In genomic region chr3:111489606-111490005, GRCm38 (mm10) we compare ENCODE assay signal across 26 mouse cellular contexts.
DNase-seq lines count a peak whose midpoint lies in the region; ATAC-seq and TF ChIP-seq lines count a peak whose summit lies in the region.
"Had no signal": no experiment of that assay in that cellular context is flagged by ENCODE, and none has a peak within 500 bp of the region (broad histone marks: within the 10 kb centered on the region; RNA-seq: fewer than 3 reads in every experiment).

No protein-coding gene starts in this region.

- H3K9ac ChIP-seq in hindbrain, postnatal 0 days (replicated peaks; ENCODE audit: low read length): no peak overlapping the region
- no peak overlapping the region for H3K9ac ChIP-seq in hindbrain, embryonic 13.5 days
- no peak overlapping the region for H3K9ac ChIP-seq in midbrain, postnatal 0 days (replicated peaks; ENCODE audit: low read length, poor library complexity, severe bottlenecking)
- H3K9ac ChIP-seq: embryonic facial prominence, embryonic 12.5 days; forebrain, embryonic 12.5 days; forebrain, embryonic 15.5 days; heart, embryonic 12.5 days; heart, embryonic 15.5 days; hindbrain, embryonic 14.5 days had no signal

- H3K27ac ChIP-seq in hindbrain, postnatal 0 days: no peak overlapping the region
- no peak overlapping the region for H3K27ac ChIP-seq in hindbrain, embryonic 13.5 days
- no peak overlapping the region for H3K27ac ChIP-seq in midbrain, postnatal 0 days (ENCODE audit: low read depth, low read length)
- no peak overlapping the region for H3K27ac ChIP-seq in midbrain, embryonic 10.5 days (replicated peaks)
- H3K27ac ChIP-seq: embryonic facial prominence, embryonic 12.5 days; forebrain, embryonic 12.5 days; forebrain, embryonic 15.5 days; heart, embryonic 15.5 days; hindbrain, embryonic 10.5 days; hindbrain, embryonic 14.5 days had no signal

- no peaks in the 10 kb centered on the region for H3K27me3 ChIP-seq in hindbrain, postnatal 0 days (ENCODE audit: insufficient read depth, low read length)
- no peaks in the 10 kb centered on the region for H3K27me3 ChIP-seq in hindbrain, embryonic 13.5 days
- H3K27me3 ChIP-seq in midbrain, postnatal 0 days (ENCODE audit: insufficient read depth, low read length): no peaks in the 10 kb centered on the region
- no peaks in the 10 kb centered on the region for H3K27me3 ChIP-seq in midbrain, embryonic 10.5 days (ENCODE audit: low read depth, poor library complexity, severe bottlenecking)
- H3K27me3 ChIP-seq: embryonic facial prominence, embryonic 12.5 days; forebrain, embryonic 12.5 days; forebrain, embryonic 15.5 days; heart, embryonic 12.5 days; heart, embryonic 15.5 days; Patski had no signal

- no peak overlapping the region for H3K4me2 ChIP-seq in hindbrain, postnatal 0 days (ENCODE audit: low read depth, low read length)
- no peak overlapping the region for H3K4me2 ChIP-seq in hindbrain, embryonic 13.5 days
- no peak overlapping the region for H3K4me2 ChIP-seq in midbrain, postnatal 0 days (ENCODE audit: low read depth, low read length, poor library complexity, severe bottlenecking)
- H3K4me2 ChIP-seq: embryonic facial prominence, embryonic 12.5 days; forebrain, embryonic 12.5 days; forebrain, embryonic 15.5 days; heart, embryonic 12.5 days; heart, embryonic 15.5 days; hindbrain, embryonic 14.5 days had no signal

- no peaks in the 10 kb centered on the region for H3K4me1 ChIP-seq in hindbrain, postnatal 0 days (ENCODE audit: insufficient read depth, low read length)
- H3K4me1 ChIP-seq in hindbrain, embryonic 13.5 days (replicated peaks): no peaks in the 10 kb centered on the region
- no peaks in the 10 kb centered on the region for H3K4me1 ChIP-seq in midbrain, postnatal 0 days (ENCODE audit: insufficient read depth, low read length)
- H3K4me1 ChIP-seq in midbrain, embryonic 10.5 days: no peaks in the 10 kb centered on the region
- H3K4me1 ChIP-seq: embryonic facial prominence, embryonic 12.5 days; forebrain, embryonic 12.5 days; forebrain, embryonic 15.5 days; heart, embryonic 12.5 days; heart, embryonic 15.5 days; hindbrain, embryonic 10.5 days had no signal

- TF ChIP-seq CTCF in hindbrain, postnatal 0 days (IDR thresholded peaks at IDR 0.05; ENCODE audit: low read depth): no peak
- no peak for TF ChIP-seq CTCF in midbrain, postnatal 0 days (IDR thresholded peaks at IDR 0.05)

- no peak for ATAC-seq in hindbrain, postnatal 0 days
- no peak for ATAC-seq in hindbrain, embryonic 13.5 days (ENCODE audit: low FRiP score)
- no peak for ATAC-seq in midbrain, postnatal 0 days (ENCODE audit: low FRiP score)
- ATAC-seq: forebrain, embryonic 15.5 days; intestine, postnatal 0 days; Patski had no signal

- H3K4me3 ChIP-seq in hindbrain, postnatal 0 days (ENCODE audit: low read length): no peak overlapping the region
- H3K4me3 ChIP-seq in hindbrain, embryonic 13.5 days: no peak overlapping the region
- no peak overlapping the region for H3K4me3 ChIP-seq in midbrain, postnatal 0 days (ENCODE audit: low read depth, low read length)
- H3K4me3 ChIP-seq in midbrain, embryonic 10.5 days: no peak overlapping the region
- H3K4me3 ChIP-seq: embryonic facial prominence, embryonic 12.5 days; erythroblast, embryonic 14.5 days; forebrain, embryonic 12.5 days; forebrain, embryonic 15.5 days; heart, embryonic 12.5 days; heart, embryonic 15.5 days; hindbrain, embryonic 10.5 days had no signal

- H3K9me3 ChIP-seq in hindbrain, postnatal 0 days (ENCODE audit: low read length): no peaks in the 10 kb centered on the region
- H3K9me3 ChIP-seq in hindbrain, embryonic 13.5 days: no peaks in the 10 kb centered on the region
- H3K9me3 ChIP-seq in midbrain, postnatal 0 days (ENCODE audit: low read length): no peaks in the 10 kb centered on the region
- no peaks in the 10 kb centered on the region for H3K9me3 ChIP-seq in midbrain, embryonic 10.5 days (replicated peaks)
- H3K9me3 ChIP-seq: embryonic facial prominence, embryonic 12.5 days; forebrain, embryonic 12.5 days; forebrain, embryonic 15.5 days; heart, embryonic 12.5 days; heart, embryonic 15.5 days; hindbrain, embryonic 10.5 days had no signal

- no peaks in the 10 kb centered on the region for H3K36me3 ChIP-seq in hindbrain, postnatal 0 days (ENCODE audit: insufficient read depth, low read length)
- no peaks in the 10 kb centered on the region for H3K36me3 ChIP-seq in hindbrain, embryonic 13.5 days
- no peaks in the 10 kb centered on the region for H3K36me3 ChIP-seq in midbrain, postnatal 0 days (ENCODE audit: insufficient read depth, low read length)
- no peaks in the 10 kb centered on the region for H3K36me3 ChIP-seq in midbrain, embryonic 10.5 days
- H3K36me3 ChIP-seq: embryonic facial prominence, embryonic 12.5 days; forebrain, embryonic 12.5 days; forebrain, embryonic 15.5 days; heart, embryonic 12.5 days; heart, embryonic 15.5 days; hindbrain, embryonic 10.5 days had no signal

- DNase-seq in hindbrain, postnatal 0 days (ENCODE audit: low spot score): peak; percentile 9
- peak; percentile 20 for DNase-seq in midbrain, postnatal 0 days (ENCODE audit: low spot score)
- DNase-seq in midbrain, embryonic 10.5 days (ENCODE audit: low spot score): no peak
- DNase-seq in brain, adult 2 months (ENCODE audit: low read depth, low spot score): peak; percentile 8
- DNase-seq in left cerebral cortex, postnatal 10 days (ENCODE audit: extremely low spot score in 1 of 2, low spot score in 2 of 2): no peak
- DNase-seq: adrenal gland, postnatal 10 days; adrenal gland, postnatal 36 days; cerebellum, adult 11 months; cerebellum, adult 8-10 months; cerebellum, postnatal 10 days; cerebellum, postnatal 36 days; gastrocnemius, postnatal 25 days; heart, adult 18-20 months; heart, postnatal 10 days; heart, postnatal 36 days had no signal

- intact Hi-C loops in left cerebral cortex, postnatal 10 days (cut with DNase I): no loop called here

Comparison
In these comparisons a context has a peak if more than half of its experiments do, and no peak if none do; other contexts are left out.
1. DNase-seq: peak in hindbrain, postnatal 0 days (single experiment), midbrain, postnatal 0 days (single experiment) and brain, adult 2 months (single experiment); none in midbrain, embryonic 10.5 days (single experiment) and left cerebral cortex, postnatal 10 days (0 of 2).